Mouse (Mus musculus) midbrain, embryonic 11.5 days (tissue): ENCODE results near the gene Caskin2. TPM values are rescaled to one million over a fixed set of nuclear protein-coding genes. Genes with fewer than 3 reads are reported as not detected.
A peak's percentile ranks its signal among the peaks of the same experiment; 100 is the strongest.

ENCODE experiments used
- ATAC-seq: fragments of 200-750 bp; cut with Nextera tagmentation; 2 replicates; pipeline ENCODE4 v1.8.0; 2017; ENCODE audit warnings: moderate TSS enrichment, moderate library complexity; ENCODE audit not compliant: low FRiP score
- DNase-seq: peaks from one replicate; pipeline ENCODE4 v3.0.0; 2015; ENCODE audit warnings: low spot score; ENCODE audit errors: missing footprints
- H3K27ac ChIP-seq: fragments of 300-500 bp; sonication (generic); 2 replicates; pipeline ENCODE4 v1.5.1; 2014; ENCODE audit warnings: low read depth, low read length
- H3K27me3 ChIP-seq: fragments of 300-500 bp; sonication (generic); 2 replicates; pipeline ENCODE4 v1.6.1; 2014; ENCODE audit warnings: mild to moderate bottlenecking, low read length, moderate library complexity, mixed read lengths; ENCODE audit not compliant: control insufficient read depth, insufficient read depth
- H3K36me3 ChIP-seq: fragments of 300-500 bp; sonication (generic); 2 replicates; pipeline ENCODE4 v1.6.1; 2014; ENCODE audit warnings: mild to moderate bottlenecking, low read length, moderate library complexity, mixed read lengths; ENCODE audit not compliant: control insufficient read depth, insufficient read depth
- H3K4me1 ChIP-seq: fragments of 300-500 bp; sonication (generic); 2 replicates; pipeline ENCODE4 v1.6.1; 2014; ENCODE audit warnings: low read length; ENCODE audit not compliant: control insufficient read depth, insufficient read depth
- H3K4me2 ChIP-seq: fragments of 300-500 bp; sonication (generic); 2 replicates; pipeline ENCODE4 v1.6.1; 2014; ENCODE audit warnings: mild to moderate bottlenecking, moderate library complexity
- H3K4me3 ChIP-seq: fragments of 300-500 bp; sonication (generic); 2 replicates; pipeline ENCODE4 v1.5.1; 2014; ENCODE audit warnings: low read depth, low read length
- H3K9ac ChIP-seq: fragments of 300-500 bp; sonication (generic); 2 replicates; pipeline ENCODE4 v1.6.1; 2014; ENCODE audit warnings: low read length
- H3K9me3 ChIP-seq: fragments of 300-500 bp; sonication (generic); 2 replicates; pipeline ENCODE4 v1.6.1; 2016; ENCODE audit warnings: low read length; ENCODE audit not compliant: control insufficient read depth
- WGBS: fragments of 180-500 bp; shearing (Covaris S2); extraction: QIAGEN DNeasy Blood & Tissue Kit; methylation state at CpG from one replicate; pipeline ENCODE4 v1.1.7; 2014; 5-methylcytosine and 5-hydroxymethylcytosine counted together
- polyA plus RNA-seq: library from polyadenylated mRNA; unstranded; fragments of >200 nt; fragmentation: Nextera tagmentation; extraction: Ambion mirVana; gene quantifications from 2 replicates; pipeline ENCODE4 v1.2.1, GENCODE M21; 2014

Caskin2 gene
- polyA plus RNA-seq, 1 experiment from 2014 or later: 11.7 TPM

DNA sequence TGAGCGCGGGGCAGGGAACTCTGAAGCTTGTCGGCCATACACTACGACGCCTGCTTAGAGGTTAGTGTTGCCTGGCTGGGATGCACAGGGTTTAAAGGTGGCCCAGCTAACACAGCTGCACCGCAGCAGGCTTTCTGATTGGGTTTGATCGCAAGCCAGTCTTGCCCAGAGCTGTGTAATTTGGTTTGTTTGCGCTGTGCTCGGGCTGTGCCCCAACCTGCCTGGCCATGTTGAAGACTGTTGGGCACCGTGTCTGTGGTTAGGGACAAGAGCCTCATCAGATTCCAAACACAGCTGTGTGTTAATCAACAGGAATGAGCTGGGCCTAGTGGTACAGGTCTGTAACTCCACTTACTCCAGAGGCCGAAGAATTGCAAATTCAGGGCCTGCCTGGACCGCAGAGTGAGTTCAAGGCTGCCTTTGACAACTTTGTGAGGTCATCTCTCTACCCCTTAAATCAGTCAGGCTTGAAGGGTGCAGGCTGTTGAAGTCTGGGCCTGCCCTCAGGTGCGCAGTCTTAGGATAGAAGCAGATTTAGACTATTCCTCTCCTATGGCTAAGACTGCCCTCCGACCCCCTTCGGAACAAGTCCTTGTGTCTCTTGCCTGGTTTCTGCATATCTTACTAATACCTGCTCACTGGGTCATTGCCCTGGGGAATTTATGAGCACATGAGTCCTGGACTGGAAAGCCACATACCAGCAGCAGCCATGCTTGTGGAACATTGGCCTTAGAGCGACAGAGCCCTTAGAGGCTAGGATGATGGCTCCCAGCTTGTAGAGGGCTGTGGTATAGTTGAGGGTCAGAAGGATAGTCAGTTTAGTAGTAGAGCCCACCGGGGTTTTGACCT is 35.7 kb downstream of the Caskin2 start:
- H3K9me3 ChIP-seq: no peaks in the 10 kb centered on the region
- H3K36me3 ChIP-seq: no peaks in the 10 kb centered on the region
- no peaks in the 10 kb centered on the region for H3K27me3 ChIP-seq
- WGBS: 77% methylated on average over 17 of the region's 17 CpGs
- ATAC-seq (no peak), DNase-seq (no peak)
- H3K4me3 ChIP-seq: no peak overlapping the region
- peaks cover 46% of the 10 kb centered on the region for H3K4me1 ChIP-seq
- H3K9ac ChIP-seq: no peak overlapping the region
- H3K27ac ChIP-seq: no peak overlapping the region
- no peak overlapping the region for H3K4me2 ChIP-seq

DNA sequence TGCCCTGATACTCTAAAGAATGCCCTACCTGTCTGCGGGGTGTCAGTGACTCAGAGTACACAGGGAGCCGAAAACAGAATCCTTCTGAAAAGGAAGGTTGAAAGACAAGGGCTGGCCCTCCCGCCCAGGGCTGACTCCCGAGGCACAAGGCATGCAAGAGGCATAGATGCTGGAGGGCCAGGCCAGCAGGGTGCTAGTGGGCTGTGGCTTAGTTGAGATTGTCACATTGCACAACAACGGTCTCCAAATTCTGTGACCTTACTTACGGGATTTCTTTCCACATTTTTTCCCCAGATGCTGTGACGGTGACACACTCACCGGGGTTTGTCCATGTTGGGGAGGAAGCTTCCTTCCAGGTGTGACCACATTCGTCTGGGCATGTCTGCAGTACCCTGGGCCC is 36.5 kb downstream of the Caskin2 start:
- DNase-seq: no peak
- Histone ChIP-seq H3K4me1 (peaks cover 44% of the 10 kb centered on the region), H3K9ac (no peak overlapping the region), H3K27me3 (no peaks in the 10 kb centered on the region), H3K4me2 (no peak overlapping the region), H3K9me3 (no peaks in the 10 kb centered on the region), H3K4me3 (no peak overlapping the region), H3K27ac (no peak overlapping the region), H3K36me3 (no peaks in the 10 kb centered on the region)
- no peak for ATAC-seq
- 42% methylated on average over 9 of the region's 9 CpGs for WGBS

DNA sequence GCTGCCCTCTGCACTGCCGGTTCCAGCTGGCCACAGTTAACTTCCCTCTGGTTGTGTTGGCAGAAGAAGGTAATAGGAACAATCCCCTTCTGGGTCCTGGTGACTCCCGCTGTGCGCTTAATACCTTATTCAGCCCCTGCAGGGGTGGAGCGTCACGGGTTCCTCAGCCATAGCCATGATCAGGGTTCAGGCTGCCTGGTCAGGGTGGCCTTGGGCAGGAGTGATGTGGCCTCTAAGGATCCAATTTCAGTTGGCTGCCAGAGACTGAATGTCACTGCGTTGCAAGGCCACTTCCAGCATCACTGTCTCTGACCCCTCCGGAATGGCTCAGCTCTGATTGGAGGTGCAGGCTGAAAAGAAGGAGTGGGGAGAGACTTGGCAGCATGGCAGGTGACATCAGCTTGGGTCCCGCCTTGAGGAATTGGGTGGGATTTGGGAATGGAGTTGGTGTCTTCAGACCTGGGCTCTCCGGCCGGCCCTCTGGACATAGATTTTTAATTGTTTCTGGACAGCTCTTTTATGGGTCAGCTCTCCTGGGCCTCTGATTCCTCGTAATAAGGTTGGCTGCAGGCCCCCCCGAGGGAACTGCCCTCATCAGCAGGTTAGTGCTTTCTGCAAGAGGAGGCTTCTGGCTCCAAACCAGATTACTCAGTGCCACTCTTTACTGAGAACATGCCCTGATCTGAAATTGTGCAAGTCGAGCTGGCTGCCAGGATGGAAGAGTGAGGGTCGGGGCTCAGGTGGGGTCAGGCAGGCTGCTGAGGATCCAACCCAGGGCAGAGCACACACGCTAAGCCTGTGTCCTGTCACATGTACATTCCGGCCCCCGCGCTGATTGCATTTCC is 37.4 kb downstream of the Caskin2 start:
- Histone ChIP-seq H3K36me3 (no peaks in the 10 kb centered on the region), H3K27ac (no peak overlapping the region), H3K27me3 (no peaks in the 10 kb centered on the region), H3K9me3 (no peaks in the 10 kb centered on the region), H3K4me3 (no peak overlapping the region), H3K9ac (no peak overlapping the region), H3K4me1 (peaks cover 42% of the 10 kb centered on the region), H3K4me2 (no peak overlapping the region)
- ATAC-seq: no peak
- 38% methylated on average over 18 of the region's 18 CpGs for WGBS
- DNase-seq: peak; percentile 84

DNA sequence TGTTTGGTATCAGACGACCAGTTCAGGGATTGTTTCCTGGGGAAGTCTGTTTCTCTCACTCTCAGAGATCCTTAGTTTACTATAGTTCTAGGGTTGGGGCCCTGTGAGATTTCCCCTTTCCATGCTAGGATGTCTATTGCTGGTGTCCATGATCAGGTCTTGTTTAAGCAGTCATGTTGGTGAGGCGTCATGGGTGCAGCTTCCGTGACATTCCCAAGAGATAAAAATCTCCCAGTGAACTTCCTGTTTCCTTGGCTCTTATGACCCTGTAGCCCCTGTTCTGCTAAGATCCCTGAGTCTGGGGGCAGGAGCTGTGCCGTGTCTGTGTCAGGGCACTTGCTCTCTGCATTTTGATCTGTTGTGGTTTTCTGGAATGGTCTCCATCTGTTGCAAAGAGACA is 38.8 kb downstream of the Caskin2 start:
- no peak overlapping the region for H3K4me3 ChIP-seq
- 72% methylated on average over 4 of the region's 4 CpGs for WGBS
- H3K27ac ChIP-seq: no peak overlapping the region
- DNase-seq (no peak), ATAC-seq (no peak)
- H3K4me2 ChIP-seq: no peak overlapping the region
- H3K9ac ChIP-seq: no peak overlapping the region
- H3K4me1 ChIP-seq: peaks cover 30% of the 10 kb centered on the region
- H3K27me3 ChIP-seq: no peaks in the 10 kb centered on the region
- H3K36me3 ChIP-seq: no peaks in the 10 kb centered on the region
- no peaks in the 10 kb centered on the region for H3K9me3 ChIP-seq

DNA sequence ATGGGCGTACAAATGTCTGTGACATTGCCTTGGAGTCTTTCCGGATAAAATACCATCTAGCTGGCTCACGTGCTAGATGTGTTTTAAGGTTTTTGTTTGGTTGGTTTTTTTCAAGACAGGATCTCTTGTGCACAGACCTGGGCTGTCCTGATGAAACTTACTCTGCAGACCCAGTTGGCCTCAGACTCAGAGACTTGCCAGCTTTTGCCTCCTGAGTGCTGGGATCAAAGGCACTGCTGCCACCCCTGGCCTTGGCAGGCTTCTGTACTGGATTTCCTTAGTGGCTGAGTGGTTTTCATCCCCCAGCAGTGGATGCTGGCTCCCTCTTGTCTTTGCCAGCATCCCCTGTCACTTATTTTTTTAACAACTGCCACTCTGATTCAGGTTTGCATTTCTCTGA is 44.5 kb downstream of the Caskin2 start:
- Histone ChIP-seq H3K9ac (no peak overlapping the region), H3K4me2 (no peak overlapping the region), H3K9me3 (no peaks in the 10 kb centered on the region), H3K36me3 (no peaks in the 10 kb centered on the region), H3K4me1 (peaks cover 11% of the 10 kb centered on the region), H3K27me3 (no peaks in the 10 kb centered on the region), H3K27ac (no peak overlapping the region), H3K4me3 (no peak overlapping the region)
- DNase-seq (no peak), ATAC-seq (no peak)
- WGBS: 93% methylated on average over 3 of the region's 3 CpGs

DNA sequence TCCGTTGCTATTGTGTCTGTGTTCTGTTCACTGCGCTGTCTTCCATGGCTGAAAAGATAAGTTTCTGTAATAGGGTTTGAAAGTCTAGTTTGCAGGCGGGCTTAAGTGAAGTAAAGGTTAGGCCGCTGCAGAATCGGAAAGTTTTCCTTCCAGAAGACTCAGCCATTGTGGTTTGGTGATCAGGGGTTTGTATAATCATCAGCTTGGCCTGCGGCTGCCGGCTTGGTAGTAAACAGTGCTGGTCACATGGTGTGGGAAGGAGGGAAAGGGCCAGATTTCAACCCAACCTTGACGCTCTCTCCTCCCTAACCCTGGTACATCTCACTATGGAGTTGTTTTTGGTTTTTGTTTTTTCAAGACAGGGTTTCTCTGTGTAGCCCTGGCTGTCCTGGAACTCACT is 46.5 kb downstream of the Caskin2 start:
- Histone ChIP-seq H3K9ac (no peak overlapping the region), H3K36me3 (no peaks in the 10 kb centered on the region), H3K4me1 (peaks cover 11% of the 10 kb centered on the region), H3K9me3 (no peaks in the 10 kb centered on the region), H3K4me2 (peak overlapping the region; percentile 82; the same call in 1 of the 2 replicates), H3K4me3 (no peak overlapping the region), H3K27ac (no peak overlapping the region), H3K27me3 (no peaks in the 10 kb centered on the region)
- 94% methylated on average over 8 of the region's 8 CpGs for WGBS
- ATAC-seq (no peak), DNase-seq (no peak)

DNA sequence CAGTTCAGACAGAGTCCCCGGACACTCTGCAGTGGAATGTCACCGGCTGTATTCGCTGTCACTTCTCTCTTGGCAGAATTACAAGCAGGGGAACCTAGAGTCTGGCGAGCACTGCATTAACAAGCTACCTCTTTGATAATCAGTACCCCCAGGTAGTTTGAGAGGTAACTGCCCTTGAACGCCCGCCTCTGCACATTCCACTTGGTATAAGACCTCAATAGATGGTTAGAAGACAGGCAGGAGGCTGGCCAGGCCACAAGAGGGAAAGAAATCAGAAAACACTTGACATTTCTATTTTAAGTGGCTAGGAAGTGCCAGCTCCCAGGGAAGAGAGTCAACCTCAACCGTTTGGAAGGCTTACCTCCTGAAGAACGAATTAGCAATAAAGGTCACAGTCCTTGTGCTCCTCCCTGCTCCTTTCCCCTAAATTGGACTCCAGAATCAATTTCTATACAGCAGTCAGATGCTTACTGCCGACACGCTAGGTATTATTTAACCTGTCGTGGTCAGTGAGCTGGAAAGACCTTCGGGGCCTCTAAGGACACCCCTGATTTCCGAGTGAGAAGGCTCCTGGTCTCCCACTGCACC is 47.0 kb downstream of the Caskin2 start:
- Histone ChIP-seq H3K4me3 (peak overlapping the region; percentile 85), H3K27me3 (no peaks in the 10 kb centered on the region), H3K9me3 (no peaks in the 10 kb centered on the region), H3K27ac (no peak overlapping the region), H3K36me3 (no peaks in the 10 kb centered on the region), H3K9ac (peak overlapping the region; percentile 98), H3K4me2 (peak overlapping the region; percentile 82), H3K4me1 (peaks cover 11% of the 10 kb centered on the region)
- WGBS: 52% methylated on average over 13 of the region's 13 CpGs
- DNase-seq: peak; percentile 86
- no peak for ATAC-seq

DNA sequence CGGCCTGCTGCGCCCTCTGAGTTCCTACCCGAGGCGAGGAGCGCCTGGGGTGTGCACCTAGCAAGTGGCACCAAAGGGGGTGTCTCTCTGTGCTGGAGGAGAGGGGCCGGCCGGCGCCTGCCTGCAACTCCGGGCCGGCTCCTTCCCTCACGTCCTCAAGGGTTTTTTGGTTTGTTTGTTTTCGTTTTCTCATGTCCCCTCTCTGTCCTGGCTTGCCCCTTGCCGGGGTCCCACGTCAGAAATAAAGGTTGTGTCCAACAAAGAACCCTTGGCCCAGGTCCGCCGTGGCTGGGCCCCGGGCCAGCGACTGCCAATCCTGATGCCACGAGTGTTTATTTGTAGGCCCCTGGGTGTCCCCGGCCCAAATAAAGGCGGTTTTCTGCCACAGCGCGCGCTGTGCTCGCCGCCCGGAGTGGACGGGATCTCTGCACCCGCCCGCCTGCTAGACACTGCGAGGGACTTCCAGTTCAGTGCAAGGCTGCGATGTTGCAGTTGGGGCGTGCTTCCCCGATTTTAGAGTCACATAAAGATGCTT is 47.8 kb downstream of the Caskin2 start:
- WGBS: 0% methylated on average over 34 of the region's 34 CpGs
- Histone ChIP-seq H3K4me3 (peak overlapping the region; percentile 85), H3K4me1 (peaks cover 11% of the 10 kb centered on the region), H3K9me3 (no peaks in the 10 kb centered on the region), H3K27ac (peak overlapping the region; percentile 79), H3K4me2 (peak overlapping the region; percentile 82), H3K36me3 (no peaks in the 10 kb centered on the region), H3K9ac (peak overlapping the region; percentile 98), H3K27me3 (no peaks in the 10 kb centered on the region)
- DNase-seq: no peak
- ATAC-seq: peak; percentile 52; the same call in 1 of the 2 replicates
